Mouse (Mus musculus): Measurements from ENCODE around the gene Sept5. TPM values are rescaled to one million over a fixed set of nuclear protein-coding genes. Genes with fewer than 3 reads are reported as not detected.

Sept5 gene
- total RNA-seq, 2 experiments from 2014 or later: 3.1 to 6.1 TPM

DNA sequence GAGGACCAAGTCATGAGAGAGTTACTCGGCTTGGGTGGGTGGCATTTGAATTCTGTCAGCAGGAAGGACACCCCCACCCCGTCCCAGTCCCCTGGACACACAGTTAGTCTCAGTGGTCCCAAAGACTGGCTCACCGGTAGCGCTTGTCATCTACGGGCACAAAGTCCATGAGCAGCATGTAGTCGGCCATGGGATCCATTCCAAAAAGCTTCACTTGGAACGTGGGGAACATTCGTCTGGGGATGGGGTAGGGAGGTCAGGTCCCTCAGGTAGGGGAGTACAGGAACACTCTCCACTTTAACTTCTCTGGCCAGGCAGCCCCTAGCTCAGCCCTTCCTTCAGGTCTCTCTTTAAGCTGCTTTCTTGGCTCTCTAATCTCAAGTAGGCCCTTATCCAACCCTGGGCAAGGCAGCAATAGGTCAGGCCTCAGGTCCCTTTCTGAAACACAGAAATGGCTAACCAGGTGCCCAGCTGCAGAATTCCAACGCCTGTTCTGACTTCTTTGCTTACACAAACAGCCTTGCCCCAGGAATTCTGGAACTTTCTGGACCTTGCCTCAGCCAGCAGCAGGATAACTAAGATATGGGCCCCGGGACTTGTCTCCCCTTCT lies 44.7 kb downstream of the Sept5 start:
- H3K4me3 ChIP-seq: peak overlapping the region; percentile 73
- DNase-seq: no peak
- H3K27ac ChIP-seq: peak overlapping the region; percentile 53; the same call in 1 of the 2 replicates
- no peak for TF ChIP-seq CTCF (IDR thresholded peaks at IDR 0.05)
- intact Hi-C loops (cut with DNase I): no loop called here

DNA sequence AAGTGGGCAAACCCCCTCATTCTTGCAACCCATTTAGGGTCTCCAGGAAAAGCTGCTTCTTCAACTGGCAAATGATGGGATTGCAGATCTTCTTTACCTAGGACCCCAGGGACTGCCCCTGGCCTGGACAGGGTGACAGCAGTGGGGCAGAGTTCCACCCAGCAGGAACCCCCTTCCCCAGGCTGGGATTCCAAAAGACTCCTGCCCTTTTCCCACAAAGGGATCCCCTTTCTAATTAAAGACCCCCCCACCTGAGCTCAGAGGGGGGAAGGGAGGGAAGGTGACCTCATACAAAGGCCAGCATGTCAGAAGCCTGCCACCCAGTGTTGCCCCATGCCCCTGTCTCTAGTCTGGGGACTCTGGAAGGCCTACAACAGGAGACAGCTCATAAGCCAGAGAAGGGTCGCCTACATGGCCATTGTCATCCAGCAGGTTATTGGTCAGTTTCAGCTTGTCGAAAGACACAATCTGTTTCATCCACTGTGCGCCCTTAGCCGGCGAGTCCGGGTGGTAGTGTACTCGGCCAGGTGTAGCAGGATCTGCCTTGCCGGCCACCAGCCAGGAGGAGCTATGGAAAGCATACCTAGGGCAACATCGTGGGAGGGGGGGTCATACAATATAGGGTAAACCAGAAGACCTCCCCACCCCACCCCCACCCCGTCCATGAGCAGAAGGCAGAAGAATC lies 45.9 kb downstream of the Sept5 start:
- Histone ChIP-seq H3K27ac (no peak overlapping the region), H3K4me3 (no peak overlapping the region)
- DNase-seq: no peak
- intact Hi-C loops (cut with DNase I): no loop called here
- no peak for TF ChIP-seq CTCF (IDR thresholded peaks at IDR 0.05)

DNA sequence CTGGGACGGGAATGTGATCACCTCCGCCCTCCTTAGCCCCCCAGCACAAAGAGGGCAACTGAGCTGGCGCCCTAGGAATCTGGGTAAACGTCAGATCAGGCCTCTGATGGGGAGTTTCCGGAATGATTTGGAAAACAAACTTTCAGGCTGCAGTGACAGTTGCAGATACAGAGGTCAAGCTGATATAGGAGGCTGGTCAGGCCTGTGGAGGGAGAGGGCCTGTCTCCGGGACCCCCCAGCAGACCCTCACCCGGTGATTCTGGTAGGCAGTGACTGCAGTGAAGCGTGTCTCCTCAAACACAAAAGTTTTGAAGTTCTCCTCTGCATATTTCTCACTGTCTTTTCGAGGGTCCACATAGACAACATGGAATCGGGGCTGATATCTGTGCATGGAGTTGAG lies 46.6 kb downstream of the Sept5 start:
- Histone ChIP-seq H3K27ac (no peak overlapping the region), H3K4me3 (no peak overlapping the region)
- no peak for TF ChIP-seq CTCF (IDR thresholded peaks at IDR 0.05)
- DNase-seq: no peak
- intact Hi-C loops (cut with DNase I): no loop called here

DNA sequence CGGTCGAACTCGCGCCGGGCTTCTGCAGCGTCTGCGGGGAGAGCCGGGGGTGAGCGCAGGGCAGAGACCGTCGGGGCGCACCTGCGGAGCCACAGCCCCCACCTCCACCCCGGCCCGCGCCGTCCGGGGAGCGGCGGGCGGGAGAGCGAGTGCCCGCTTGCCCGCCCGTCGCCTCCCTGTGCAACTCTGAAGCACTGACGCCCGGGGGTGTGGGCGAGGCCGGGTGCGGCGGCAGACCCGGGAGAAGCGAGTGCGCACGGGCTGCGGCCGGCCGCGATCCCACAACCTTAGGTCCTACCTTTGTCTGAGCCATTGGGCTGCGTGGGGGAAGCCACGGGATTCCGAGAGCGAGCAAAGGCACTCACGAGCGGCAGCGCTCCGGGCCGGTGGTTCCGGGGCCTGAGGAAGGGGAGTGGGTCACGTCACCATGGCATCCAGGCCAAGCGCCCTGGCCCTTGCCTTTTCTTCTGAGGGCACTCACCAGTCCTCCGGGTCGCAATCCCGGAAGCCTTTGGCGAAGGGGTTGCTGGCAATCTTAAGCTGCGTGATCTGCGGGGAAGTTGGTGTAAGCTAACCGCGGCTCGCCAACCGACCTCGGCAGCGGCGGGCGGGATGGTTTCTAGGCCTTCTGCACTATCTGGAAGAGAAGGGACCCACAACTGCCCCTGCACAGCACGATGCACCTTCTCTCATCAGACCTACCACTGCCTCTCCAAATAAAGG lies 47.2 kb downstream of the Sept5 start:
- TF ChIP-seq CTCF (IDR thresholded peaks at IDR 0.05): no peak
- peak overlapping the region; percentile 69 for H3K4me3 ChIP-seq
- peak; percentile 27 for DNase-seq
- intact Hi-C loops (cut with DNase I): no loop called here
- H3K27ac ChIP-seq: no peak overlapping the region

DNA sequence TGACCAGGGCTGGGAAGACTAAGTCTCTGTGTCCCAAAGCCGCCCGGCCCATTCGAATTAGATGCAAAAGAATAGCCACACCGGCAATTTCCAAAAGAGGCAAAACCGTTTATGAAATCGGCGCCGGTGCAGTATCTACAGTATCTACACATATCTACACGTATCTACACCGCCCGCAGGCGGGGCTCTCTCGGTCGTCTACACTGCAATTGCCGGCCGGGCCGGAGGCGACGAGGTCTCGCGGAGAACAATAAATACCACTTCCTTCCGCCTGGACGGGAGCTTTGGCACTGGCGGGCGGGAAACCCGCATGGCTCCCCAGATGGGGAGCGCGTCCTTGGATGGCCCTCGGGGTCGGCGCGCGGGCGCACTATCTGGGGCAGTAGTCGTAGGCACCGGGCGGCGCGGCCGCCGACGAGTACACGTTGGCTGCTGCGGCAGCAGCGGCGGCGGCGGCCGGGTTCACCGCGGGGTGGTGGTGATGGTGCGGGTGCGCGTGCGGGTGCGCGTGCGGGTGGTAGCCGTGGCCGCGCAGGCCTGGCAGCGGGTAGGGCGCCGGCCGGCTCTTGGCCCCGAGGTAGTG lies 48.0 kb downstream of the Sept5 start:
- DNase-seq: peak; percentile 37
- H3K27ac ChIP-seq: no peak overlapping the region
- intact Hi-C loops (cut with DNase I): no loop called here
- peak overlapping the region; percentile 69 for H3K4me3 ChIP-seq
- TF ChIP-seq CTCF (IDR thresholded peaks at IDR 0.05): no peak

DNA sequence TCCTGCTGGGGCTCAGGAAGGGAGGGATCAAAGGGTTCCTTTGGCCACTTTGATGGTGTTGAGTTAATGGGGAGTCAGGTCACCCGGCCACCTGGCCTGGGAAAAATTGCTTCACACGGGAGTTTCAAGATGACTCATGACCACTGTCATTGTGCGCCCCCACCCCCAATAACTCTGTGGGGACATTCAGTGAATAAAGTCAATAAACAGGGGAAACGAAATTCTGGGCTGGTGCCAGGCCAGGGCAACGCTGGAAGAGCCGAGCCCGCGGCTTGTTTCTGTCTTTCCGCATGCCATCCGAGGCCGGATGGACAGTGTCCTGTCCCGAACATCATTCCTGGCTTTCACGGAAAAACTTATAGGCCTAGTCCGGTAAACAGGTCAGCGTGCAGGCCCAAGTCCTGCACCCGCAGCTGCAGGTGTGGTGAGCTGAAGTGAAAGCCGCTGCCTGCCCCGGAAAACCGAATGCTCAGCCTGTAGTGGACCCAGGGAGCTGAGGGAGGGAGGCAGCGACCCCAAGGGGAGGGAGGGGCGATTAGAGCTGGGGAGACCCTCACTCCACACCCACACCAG lies 48.6 kb downstream of the Sept5 start:
- Histone ChIP-seq H3K27ac (no peak overlapping the region), H3K4me3 (peak overlapping the region; percentile 69)
- no peak for TF ChIP-seq CTCF (IDR thresholded peaks at IDR 0.05)
- DNase-seq: no peak
- intact Hi-C loops (cut with DNase I): no loop called here

DNA sequence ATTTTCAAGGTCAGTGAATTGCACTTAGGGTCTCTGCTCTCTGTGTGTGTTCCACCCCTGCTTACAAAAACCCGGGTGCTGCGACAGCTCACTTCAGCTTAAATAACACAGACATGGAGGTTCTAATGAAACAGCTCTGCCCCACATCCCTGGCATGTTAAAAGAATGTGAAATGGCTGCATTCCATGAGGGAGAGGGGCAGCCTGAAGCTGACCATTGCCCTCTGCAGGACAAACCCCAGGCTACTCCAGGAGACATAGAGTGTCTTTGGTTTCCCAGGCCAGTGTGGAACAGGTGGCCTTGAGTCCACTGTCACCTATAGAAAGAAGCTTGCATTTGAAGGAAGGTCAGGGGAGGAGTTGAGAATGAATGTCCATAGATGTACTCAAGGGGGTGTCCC lies 49.4 kb downstream of the Sept5 start:
- Histone ChIP-seq H3K27ac (no peak overlapping the region), H3K4me3 (no peak overlapping the region)
- no peak for DNase-seq
- TF ChIP-seq CTCF (IDR thresholded peaks at IDR 0.05): no peak; the same call in 1 of the 2 replicates
- intact Hi-C loops (cut with DNase I): no loop called here

DNA sequence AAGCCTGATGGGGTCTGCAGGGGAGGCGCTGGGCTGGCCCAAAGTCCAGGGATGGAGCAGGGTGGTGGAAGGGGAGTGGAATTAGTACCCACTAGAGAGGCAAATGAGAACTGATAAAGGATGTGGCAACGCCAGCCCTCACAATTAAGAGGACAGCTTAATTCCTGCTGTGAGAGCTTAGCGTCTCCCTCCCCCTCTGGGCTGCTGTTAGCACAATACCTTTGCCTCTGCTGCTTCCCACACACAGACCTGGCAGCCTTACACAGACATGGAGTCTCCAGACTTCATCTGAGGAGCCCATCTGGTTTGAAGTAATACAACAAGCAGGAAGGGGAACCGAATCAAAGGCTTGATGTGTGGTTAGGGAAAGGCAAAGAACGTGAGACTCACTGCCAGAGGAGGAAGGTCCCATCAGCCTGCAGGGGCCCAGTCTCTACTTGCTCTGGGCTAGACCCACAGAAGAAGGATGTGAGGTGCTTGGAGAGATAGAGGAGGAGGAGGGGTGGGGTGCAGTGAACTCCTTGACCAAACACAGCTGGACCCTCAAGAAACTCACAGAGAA lies 52.1 kb downstream of the Sept5 start:
- no peak for TF ChIP-seq CTCF (IDR thresholded peaks at IDR 0.05)
- intact Hi-C loops (cut with DNase I): no loop called here
- no peak overlapping the region for H3K27ac ChIP-seq
- H3K4me3 ChIP-seq: no peak overlapping the region
- DNase-seq: no peak

DNA sequence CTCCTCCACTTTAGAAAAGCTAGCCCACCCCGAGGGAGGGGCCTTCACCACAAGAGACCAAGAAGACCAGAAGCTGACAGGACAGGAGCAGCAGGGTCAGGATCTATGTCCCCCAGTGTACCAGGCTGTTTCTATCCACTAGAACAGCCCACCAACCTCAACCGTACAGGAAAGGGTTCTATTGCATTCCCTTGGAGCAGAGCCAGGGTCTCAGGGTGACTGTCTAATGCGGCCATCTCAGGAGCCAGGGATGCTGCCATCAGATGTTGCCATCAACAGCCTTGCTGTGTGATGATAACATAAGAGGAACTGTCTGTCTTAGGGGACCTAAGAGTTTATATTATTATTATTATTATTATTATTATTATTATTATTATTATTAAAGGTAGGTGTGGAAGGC lies 52.7 kb downstream of the Sept5 start:
- intact Hi-C loops (cut with DNase I): no loop called here
- DNase-seq: no peak
- TF ChIP-seq CTCF (IDR thresholded peaks at IDR 0.05): no peak
- no peak overlapping the region for H3K4me3 ChIP-seq
- H3K27ac ChIP-seq: no peak overlapping the region

DNA sequence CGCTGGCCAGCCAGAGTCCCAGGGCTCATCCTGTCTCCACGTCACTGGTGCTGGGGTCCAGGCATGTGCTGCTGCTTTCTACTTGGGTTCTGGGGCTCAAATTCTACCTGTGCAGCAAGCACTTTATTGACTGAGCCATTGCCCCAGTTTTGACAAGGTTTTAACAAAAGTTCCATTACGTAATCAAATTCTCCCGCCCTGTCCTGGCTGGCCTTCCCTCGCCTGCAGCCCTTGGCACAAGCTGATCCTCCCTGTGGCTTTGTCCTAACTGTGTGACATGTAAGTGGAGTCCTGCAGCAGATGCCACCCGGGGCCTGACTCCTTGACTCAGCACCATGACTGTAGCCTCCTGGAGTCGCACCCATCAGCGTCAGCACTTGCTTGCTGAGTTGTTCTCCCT lies 55.6 kb downstream of the Sept5 start:
- intact Hi-C loops (cut with DNase I): no loop called here
- TF ChIP-seq CTCF (IDR thresholded peaks at IDR 0.05): no peak
- Histone ChIP-seq H3K27ac (no peak overlapping the region), H3K4me3 (no peak overlapping the region)
- peak; percentile 43 for DNase-seq

Other genes with a start within 250 kb of the Sept5 start
- gene Txnrd2, start 203.6 kb downstream of the Sept5 start, total RNA-seq (2021): 10 to 100 TPM; 18.9 to 21.4 TPM
- gene Comt, start 203.1 kb downstream of the Sept5 start, total RNA-seq (2021): 10 to 100 TPM; 35.4 to 43.5 TPM
- 1 to 10 TPM; 4.0 to 4.4 TPM for gene Gnb1l, start 131.2 kb downstream of the Sept5 start, total RNA-seq (2021)
- 1 to 10 TPM; 3.2 to 4.1 TPM for gene Rtl10, start 131.1 kb downstream of the Sept5 start, total RNA-seq (2021)
- gene Tbx1, start 39.3 kb downstream of the Sept5 start, total RNA-seq (2021): 1 to 10 TPM; 1.2 to 4.7 TPM
- not detected for gene Gp1bb, start 7.6 kb downstream of the Sept5 start, total RNA-seq (2021)
- 1 to 10 TPM in 1 of 2 experiments, under 1 TPM in 1; 0.61 to 1.1 TPM for gene Gm49601, start 3.5 kb downstream of the Sept5 start, total RNA-seq (2021)
- gene Cldn5, start 146.9 kb upstream of the Sept5 start, total RNA-seq (2021): 1 to 10 TPM; 5.0 to 9.5 TPM
- 10 to 100 TPM; 43.8 to 50.1 TPM for gene Ufd1, start 181.8 kb upstream of the Sept5 start, total RNA-seq (2021)
- 1 to 10 TPM; 2.6 TPM for gene Cdc45, start 182.0 kb upstream of the Sept5 start, total RNA-seq (2021)
- gene 2510002D24Rik, start 206.6 kb upstream of the Sept5 start, total RNA-seq (2021): 10 to 100 TPM; 15.5 to 21.9 TPM
- gene Gm28539, start 206.6 kb upstream of the Sept5 start, total RNA-seq (2021): 1 to 10 TPM in 1 of 2 experiments, under 1 TPM in 1; 0.38 to 1.1 TPM
- 10 to 100 TPM; 35.3 to 46.6 TPM for gene Mrpl40, start 246.9 kb upstream of the Sept5 start, total RNA-seq (2021)
- gene Hira, start 247.1 kb upstream of the Sept5 start, total RNA-seq (2021): 10 to 100 TPM; 22.5 to 23.5 TPM

All from gastrocnemius, adult 2 months (tissue).